Mouse (Mus musculus): ENCODE measurements around the gene Fbxo17. TPM values are rescaled to one million over a fixed set of nuclear protein-coding genes. Genes with fewer than 3 reads are reported as not detected.
"Not testable (repeated sequence)": the region's sequence is repeated elsewhere in the genome, so short reads cannot be mapped to it uniquely, and the experiment has no call there.

Gene Fbxo17
- total RNA-seq (2021), result 1 to 10 TPM; 3.5 to 3.8 TPM
- long read RNA-seq, experiment 1, transcript Fbxo17-203 (7 exons, 1,563 nt), result major isoform, 6 of 10 reads
- long read RNA-seq, experiment 1, partial matches to known transcripts, result 0 of 10 reads
- long read RNA-seq, experiment 1, other reads (novel, unspliced or antisense), result 1 of 10 reads
- long read RNA-seq, experiment 2, transcript Fbxo17-202 (8 exons, 1,806 nt), result major isoform, 6 of 13 reads
- long read RNA-seq, experiment 2, partial matches to known transcripts, result 1 of 13 reads
- long read RNA-seq, experiment 2, other reads (novel, unspliced or antisense), result 2 of 13 reads

GRCm38 (mm10) chr7:28716590-28717281, at the start of gene Fbxo17:
Gene Fbxo17, plus strand, starts transcription at chr7:28716804.
- DNase-seq (ENCODE audit: low spot score), result peak; percentile 69

DNA sequence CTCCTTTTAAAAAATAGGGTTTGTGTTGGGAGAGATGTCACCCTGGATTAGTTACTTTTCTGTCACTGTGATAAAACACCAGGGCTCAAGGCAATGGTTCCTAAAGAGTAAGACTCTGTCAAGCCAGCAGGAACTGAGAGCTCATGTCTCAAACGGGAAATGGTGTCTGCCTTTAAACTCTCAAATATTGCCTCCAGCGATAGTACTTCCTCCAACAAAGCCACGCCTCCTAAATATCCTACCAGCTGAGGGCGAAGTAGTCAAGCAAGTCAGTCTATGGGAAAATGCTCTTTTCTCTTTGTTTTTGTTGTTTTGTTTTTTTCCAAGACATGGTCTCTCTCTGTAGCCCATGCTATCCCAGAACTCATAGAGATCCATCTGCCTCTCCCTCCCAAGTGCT, 45.4 kb upstream of the Fbxo17 start:
- DNase-seq (ENCODE audit: low spot score), result no peak

GRCm38 (mm10) chr7:28672276-28672675, 44.3 kb upstream of the Fbxo17 start:
- DNase-seq (ENCODE audit: low spot score), result no peak

GRCm38 (mm10) chr7:28672786-28673185, 43.8 kb upstream of the Fbxo17 start:
- DNase-seq (ENCODE audit: low spot score), result not testable (repeated sequence)

GRCm38 (mm10) chr7:28674994-28675393, 41.6 kb upstream of the Fbxo17 start:
- no peak for DNase-seq (ENCODE audit: low spot score)

DNA sequence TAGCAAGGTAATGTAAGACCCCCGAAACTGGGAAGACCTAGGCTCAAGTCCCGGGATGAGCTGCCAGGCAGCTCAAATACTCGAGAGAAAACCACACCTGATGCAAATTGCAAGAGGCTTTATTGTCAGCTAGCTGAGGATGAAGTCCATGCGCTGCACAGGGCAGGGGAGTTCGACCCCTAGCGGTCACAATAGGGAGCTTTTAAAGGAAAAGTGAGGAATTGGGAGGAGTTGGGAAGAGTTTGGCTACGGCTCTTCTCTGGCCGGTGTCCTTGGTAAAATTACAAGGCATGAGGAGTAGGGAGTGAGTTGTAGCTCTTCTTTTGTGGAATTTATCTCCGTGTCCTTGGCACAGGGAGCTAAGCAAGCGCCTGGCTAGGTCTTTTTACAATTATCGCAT, 40.9 kb upstream of the Fbxo17 start:
- peak; percentile 30 for DNase-seq (ENCODE audit: low spot score)

- no peak for DNase-seq (ENCODE audit: low spot score)
Measured at GRCm38 (mm10) chr7:28676811-28677541, 39.6 kb upstream of the Fbxo17 start.

DNA sequence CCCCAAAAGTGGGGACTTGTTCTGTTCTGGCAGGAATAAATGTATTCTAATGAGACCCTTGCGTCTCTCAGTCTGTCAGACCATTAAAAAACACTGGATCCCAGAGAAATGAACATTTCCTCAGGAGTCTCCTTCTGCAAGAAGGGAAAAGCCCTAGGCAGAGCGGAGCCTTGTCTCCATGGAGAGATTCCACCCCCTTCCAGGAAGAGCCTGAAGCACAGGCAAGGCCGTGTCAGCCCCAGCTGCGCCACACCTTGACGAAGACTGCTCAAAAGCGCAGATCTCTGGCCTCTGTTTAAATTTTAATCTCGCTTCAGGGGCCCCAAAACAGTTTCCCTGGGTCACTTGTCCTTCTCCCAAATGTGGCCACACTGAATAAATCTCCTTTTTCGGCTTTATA, 39.0 kb upstream of the Fbxo17 start:
- DNase-seq (ENCODE audit: low spot score), result no peak

GRCm38 (mm10) chr7:28691075-28691474, 25.5 kb upstream of the Fbxo17 start:
- DNase-seq (ENCODE audit: low spot score), result no peak

DNA sequence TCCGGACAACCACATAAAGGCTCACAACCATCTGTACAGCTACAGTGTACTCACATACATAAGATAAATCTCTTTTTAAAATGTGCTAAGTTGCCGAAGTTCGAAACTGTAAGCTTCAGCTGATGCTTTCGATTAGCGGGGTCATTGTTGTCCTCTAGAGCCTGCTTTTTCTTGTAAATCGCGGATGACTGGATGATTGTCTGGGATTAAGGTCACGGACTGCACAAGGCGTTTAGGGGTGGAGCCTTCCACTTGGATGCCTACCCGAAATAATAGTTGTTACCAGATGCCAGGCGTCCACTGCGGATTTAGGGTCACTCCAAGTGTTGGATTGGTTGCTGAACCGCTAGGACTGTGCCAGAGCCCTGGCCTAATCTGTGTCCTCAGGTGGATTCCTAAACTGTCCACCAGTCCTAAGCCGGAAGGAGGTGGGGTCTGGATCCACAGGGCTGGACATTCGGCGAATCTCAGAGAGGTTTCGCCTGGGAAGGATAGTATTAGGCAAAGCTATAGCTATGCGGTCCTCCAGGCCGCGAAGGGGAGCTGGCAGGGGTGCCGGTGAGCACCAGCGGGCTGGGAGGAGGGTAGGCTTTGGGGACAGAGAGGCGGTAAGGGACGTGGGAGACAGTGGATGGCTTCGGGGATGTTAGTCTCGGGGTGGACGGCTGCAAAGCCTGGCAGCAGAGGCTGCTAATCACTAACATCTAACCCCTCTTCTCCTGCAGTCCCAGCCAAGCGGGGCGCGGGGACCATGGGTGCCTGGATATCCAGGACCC, 23.9 kb upstream of the Fbxo17 start, which contains the start of gene Fbxo27:
Gene Fbxo27, plus strand, starts transcription at position 305 of the 776 bp plus-strand sequence.
- DNase-seq (ENCODE audit: low spot score), result no peak

- peak; percentile 40 for DNase-seq (ENCODE audit: low spot score)
Measured at GRCm38 (mm10) chr7:28693321-28693966, 23.2 kb upstream of the Fbxo17 start.

GRCm38 (mm10) chr7:28694423-28694822, 22.2 kb upstream of the Fbxo17 start:
- no peak for DNase-seq (ENCODE audit: low spot score)

GRCm38 (mm10) chr7:28694966-28695511, 21.6 kb upstream of the Fbxo17 start:
- DNase-seq (ENCODE audit: low spot score), result no peak

GRCm38 (mm10) chr7:28697277-28697676, 19.3 kb upstream of the Fbxo17 start:
- no peak for DNase-seq (ENCODE audit: low spot score)

GRCm38 (mm10) chr7:28700269-28700668, 16.3 kb upstream of the Fbxo17 start:
- no peak for DNase-seq (ENCODE audit: low spot score)

GRCm38 (mm10) chr7:28701306-28701705, 15.3 kb upstream of the Fbxo17 start:
- not testable (repeated sequence) for DNase-seq (ENCODE audit: low spot score)

DNA sequence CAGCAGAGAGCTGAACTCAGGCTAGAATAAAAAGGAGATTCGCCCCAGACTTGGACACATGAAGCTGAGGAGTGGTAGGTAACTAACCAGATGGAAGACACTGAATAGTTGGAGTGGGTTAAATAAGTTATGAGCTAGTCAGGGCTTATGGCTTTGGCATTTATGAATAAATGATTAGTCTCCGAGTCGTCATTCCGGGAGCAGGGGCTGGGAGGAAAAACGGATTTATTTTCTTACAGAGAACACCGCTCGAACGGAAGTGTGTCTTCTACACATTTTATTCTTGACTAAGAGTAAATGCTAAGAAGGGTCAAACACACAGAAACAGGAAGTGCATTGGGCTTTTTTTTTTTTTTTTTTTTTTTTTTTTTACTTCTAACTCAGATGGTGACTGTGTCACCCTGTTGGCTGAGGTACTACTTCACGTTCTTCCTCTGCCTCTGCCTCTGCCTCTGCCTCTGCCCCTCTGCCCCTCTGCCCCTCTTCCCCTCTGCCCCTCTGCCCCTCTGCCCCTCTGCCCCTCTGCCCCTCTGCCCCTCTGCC, 13.9 kb upstream of the Fbxo17 start:
- DNase-seq (ENCODE audit: low spot score), result no peak

GRCm38 (mm10) chr7:28709454-28709853, 7.2 kb upstream of the Fbxo17 start:
- DNase-seq (ENCODE audit: low spot score), result no peak

DNA sequence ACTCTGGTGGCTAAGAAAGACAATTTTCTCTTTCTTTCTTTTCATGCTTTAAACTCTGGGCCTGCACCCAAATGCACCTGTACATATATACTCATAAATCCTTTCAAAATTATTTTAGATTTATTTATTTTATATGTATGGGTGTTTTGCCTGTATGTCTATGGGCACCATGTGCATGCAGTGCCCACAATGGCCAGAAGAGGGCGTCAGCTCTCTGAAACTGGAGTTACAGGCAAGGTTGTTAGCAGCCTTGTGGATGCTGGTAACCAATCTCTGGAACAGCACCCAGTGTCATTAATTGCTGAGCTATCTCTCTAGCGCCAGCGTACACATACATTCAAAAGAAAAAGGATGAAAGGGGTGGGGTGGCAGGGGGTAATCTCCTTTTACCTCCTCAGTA, 5.6 kb upstream of the Fbxo17 start:
- no peak for DNase-seq (ENCODE audit: low spot score)

GRCm38 (mm10) chr7:28714667-28715066, 1.9 kb upstream of the Fbxo17 start:
- DNase-seq (ENCODE audit: low spot score), result no peak
